Mouse (Mus musculus) heart, postnatal 36 days (tissue): Measurements from ENCODE around the gene Hs1bp3. TPM values are rescaled to one million over a fixed set of nuclear protein-coding genes. Genes with fewer than 3 reads are reported as not detected.

Experiments used
- DNase-seq, 2 experiments: peaks; one replicate each; pipeline ENCODE4 v3.0.0; 2021 to 2022
- intact Hi-C: fragments of 180-260 bp; cut with DNase I; formaldehyde crosslinking; loops from one replicate; pipeline ENCODE4 v1.15.1; 2025
- total RNA-seq, 2 experiments: library from RNA; stranded (reverse); gene quantifications; 2 replicates each; pipeline ENCODE4 v1.2.3; 2021

Gene Hs1bp3
- total RNA-seq, 2 experiments from 2014 or later: 15.9 to 18.0 TPM

DNA sequence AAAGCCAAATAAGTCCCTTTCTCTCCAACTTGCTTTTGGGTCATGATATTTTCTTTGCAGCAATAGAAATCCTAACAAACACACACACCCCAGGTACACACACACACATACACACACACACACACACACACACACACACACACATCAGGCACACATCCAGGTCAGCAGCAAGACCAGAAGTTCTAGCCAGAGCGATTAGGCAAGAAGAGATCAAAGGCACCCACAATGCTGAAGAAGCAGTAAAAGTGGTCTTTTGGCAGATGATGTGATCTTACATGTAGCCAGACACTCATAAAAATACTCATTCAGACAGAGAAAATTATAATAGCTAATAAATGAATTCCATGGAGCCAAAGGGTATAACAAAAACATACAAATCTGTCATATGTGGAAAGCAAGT lies 41.0 kb downstream of the Hs1bp3 start:
- intact Hi-C loops: no loop called here
- DNase-seq: no peak

DNA sequence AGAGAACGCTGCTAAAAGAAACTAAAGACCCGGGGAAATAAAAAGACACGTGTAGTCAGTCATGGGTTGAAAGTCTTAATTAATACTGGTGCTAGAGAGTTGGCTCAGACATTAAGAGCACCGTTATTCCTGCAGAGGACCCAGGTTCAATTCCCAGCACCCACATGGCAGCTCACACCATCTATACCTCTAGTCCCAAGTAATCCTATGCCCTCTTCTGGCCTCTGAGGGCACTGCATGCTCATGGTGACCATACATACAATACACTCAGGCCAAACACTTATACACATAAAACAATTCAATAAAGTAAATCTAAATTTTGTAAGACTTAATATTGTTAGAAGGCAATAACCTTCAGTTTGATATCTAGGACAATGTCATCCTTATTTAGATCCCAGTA lies 41.8 kb downstream of the Hs1bp3 start:
- intact Hi-C loops: no loop called here
- no peak for DNase-seq

DNA sequence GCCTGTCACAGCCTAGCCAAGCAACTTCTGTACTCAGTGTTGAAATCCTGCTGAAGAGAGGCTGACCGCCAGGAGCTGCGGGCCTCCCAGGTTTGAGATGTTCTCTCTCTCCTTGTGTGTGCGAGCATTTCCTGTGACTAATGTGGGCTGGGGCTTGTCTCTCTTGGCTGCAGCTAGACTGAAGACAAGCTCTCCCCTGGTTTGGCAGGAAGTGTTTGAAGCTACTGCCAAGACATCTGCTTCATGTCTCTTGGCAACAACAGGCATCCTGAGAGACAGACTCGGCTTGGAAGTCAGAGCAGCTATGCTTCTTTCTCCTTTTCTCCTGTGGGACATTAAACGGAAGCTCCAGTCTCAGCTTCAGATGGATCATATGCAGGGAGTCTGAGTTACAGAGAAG lies 44.2 kb downstream of the Hs1bp3 start:
- intact Hi-C loops: loop anchor here (1.0 to 2.0 kb wide), 3 partner anchors 31 to 142 kb away; no protein-coding TSS in a partner anchor
- peak; percentile 78 to 82 for DNase-seq

DNA sequence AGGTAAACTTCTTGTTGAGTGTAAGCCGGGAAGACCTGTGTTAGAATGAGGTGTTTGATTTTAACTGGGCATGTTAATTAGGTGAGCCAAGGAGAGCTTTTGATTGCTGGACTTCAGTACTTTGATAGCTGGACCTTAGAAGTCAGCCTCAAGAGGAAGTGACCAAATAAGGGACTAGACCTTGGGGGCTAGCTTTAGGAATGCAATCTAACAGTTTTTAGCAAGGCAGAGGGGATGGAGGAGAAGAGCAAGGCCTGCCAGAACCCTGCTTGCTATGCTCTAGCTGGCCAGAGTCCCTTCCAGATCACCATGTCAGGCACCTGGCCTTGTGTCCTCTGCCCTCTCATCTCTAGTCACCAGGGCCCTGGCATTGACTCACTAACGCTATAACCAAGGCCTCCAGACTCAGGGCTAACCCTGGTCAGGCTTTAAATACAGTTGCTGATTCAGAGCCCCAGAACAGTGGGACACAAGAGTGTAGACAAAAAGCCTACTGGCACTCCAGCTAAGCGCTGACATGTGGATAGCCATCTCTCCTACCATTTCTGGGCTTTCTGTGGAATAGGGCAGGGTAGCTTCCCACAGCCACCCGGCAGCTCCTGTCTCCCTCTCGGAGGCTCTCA lies 45.2 kb downstream of the Hs1bp3 start:
- DNase-seq: no peak
- intact Hi-C loops: no loop called here

DNA sequence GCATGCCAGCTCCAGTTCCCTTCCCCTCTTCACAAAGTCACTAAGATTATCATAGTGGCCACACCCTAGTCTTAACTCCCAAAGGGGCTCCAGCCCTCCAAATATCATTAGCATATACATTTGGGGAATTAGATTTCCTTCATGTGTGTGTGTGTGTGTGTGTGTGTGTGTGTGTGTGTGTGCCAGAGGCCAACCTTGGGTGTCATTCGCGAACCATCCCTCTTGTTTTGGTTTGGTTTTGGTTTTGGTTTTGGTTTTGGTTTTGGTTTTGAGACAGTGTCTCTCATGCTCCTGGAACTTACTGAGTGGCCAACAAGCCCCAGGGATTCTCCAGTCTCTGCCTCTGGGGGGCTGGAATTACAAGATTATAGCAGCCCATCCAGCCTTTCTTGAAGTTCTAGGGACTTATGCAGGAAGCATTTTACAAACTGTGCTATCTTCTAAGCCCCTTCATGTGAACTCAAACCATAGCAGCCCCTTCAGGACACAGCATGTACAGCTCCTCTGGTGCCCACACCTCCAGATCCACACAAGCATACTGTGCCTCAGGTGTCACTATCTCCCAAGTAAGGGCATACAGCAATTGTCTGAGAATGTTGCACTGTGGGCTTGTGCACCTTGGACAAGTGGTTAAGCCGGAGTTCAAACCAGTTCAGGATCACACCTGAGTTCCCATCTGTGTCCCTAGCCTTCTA lies 46.3 kb downstream of the Hs1bp3 start:
- DNase-seq: no peak
- intact Hi-C loops: no loop called here

DNA sequence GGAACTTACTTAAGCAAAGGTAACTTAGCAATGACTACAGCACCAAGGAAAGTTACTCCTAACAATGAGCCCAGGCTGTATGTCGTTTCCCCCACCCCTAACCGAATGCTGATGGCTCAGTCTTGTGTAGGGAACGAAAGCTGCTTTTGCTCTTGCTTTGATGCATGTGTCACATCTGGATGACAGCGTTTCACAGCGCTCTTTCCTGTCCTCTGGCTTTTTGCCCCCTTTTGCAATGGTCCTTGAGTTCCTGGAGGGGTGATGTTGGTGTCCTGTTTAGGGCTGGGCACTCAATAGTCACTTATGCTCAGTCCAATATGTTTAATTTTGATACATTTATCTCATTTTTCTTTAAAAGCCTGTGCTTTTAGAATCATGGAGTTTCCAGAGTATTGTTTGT lies 48.6 kb downstream of the Hs1bp3 start:
- intact Hi-C loops: no loop called here
- DNase-seq: no peak

DNA sequence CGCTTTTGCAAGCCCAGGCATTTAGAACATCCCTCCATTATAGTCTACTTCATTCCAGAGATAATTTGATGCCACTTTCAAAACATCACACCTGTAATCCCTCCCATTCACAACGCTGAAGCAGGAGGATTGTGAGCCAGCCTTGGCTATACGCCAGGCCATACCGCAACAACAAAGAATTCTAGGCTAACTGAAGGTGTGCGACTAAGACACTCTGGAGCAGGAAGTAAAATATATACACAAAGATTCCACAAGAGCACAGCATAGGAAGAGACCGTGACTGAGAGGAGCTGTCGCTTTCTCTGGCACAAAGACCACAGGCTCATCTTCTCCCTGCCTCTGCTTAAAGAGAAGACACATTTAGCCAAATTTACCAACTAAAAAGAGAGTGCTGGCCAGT lies 49.2 kb downstream of the Hs1bp3 start:
- intact Hi-C loops: no loop called here
- DNase-seq: no peak

DNA sequence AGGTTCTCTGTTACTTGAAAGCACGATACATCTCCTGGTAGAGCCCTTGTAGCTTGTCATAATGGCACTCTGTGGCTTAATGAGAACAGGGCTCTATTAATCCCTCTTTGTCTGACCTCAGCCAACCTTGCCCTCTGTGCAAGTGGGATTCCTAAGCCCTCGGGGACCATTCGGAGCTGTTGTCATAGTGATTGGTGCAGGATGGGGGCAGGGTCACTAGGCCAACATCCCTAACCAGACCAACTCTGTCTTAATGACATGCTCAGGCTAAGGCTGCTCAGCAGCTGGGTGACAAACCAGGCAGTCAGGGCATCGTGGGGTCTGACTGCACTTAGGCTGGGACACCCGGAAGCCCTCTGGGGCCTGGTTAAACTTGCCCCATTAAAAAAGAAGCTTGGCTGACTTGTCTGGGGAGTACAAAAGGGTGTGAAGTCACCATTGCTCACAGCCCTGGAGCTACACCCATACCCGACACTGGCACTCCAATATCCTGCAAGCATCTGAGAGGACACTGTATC lies 51.1 kb downstream of the Hs1bp3 start:
- DNase-seq: no peak
- intact Hi-C loops: no loop called here

DNA sequence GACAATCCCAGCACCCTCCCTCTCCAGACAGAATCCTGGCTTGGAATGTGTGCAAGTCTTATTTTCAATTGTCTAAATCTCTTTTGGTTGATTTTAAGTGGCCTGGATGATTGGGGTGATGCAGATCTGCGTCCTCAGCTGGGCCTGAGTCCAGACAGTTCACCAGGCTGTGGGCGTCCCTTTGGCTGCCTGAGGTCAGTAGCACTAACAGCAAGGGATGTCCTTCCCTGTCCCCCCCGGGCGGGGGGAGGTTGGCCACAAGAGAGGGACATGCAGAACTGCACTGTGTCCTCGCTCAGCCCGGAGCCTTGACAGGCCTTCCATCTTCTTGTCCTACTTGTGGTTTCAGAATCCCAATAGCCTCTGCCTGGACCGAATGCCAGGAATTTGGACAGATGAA lies 52.1 kb downstream of the Hs1bp3 start:
- DNase-seq: no peak
- intact Hi-C loops: no loop called here

DNA sequence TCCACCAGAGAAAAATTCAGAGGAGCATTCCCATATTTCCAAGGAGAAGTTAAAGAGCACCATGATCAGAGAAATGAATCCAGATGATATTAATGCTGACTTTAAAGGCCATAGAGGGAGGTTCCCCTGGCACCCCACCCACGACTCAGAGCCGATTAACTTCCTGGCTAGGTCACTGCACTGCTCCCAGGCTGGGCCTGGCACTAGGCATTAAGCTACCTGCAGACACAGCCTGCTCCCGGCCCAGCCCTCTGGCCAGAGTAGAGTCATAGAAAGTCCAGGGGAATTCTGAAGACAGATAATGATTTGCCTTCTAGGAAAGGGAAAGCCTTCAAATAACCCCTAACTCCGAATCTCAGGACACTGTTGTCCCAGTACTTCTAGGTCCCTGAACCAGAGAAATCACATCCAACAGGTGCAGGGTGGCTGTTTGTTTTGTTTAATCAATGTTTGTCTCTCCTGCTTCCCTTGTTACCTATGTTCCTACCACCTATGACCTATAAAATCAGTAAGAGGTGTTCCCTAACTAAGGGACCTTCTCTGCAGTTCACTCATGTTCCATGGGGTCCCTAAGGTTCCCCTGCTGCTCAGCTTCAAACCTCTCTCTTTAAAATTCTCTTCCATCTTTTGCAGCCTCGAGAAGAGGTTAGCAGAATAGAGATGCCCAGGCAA lies 52.8 kb downstream of the Hs1bp3 start:
- intact Hi-C loops: no loop called here
- no peak for DNase-seq

DNA sequence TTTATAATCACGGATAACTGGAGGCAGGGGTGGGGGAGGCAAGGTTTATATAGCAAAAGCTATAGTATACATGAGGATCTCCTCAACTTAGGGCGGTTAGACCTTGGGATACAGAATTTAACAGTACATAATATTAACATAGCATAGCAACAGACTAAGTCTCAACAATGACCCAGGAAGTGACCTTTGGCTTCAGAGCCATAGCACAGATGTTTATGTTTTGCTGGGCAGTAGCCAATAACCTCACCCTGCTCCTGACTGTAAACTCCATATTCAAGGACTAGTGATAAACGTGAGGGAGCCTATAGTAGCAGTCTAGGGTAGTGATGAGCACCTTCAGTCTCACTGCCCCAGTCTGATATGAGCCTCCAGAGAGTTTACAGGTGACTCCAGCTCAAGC lies 53.5 kb downstream of the Hs1bp3 start:
- intact Hi-C loops: no loop called here
- no peak for DNase-seq

DNA sequence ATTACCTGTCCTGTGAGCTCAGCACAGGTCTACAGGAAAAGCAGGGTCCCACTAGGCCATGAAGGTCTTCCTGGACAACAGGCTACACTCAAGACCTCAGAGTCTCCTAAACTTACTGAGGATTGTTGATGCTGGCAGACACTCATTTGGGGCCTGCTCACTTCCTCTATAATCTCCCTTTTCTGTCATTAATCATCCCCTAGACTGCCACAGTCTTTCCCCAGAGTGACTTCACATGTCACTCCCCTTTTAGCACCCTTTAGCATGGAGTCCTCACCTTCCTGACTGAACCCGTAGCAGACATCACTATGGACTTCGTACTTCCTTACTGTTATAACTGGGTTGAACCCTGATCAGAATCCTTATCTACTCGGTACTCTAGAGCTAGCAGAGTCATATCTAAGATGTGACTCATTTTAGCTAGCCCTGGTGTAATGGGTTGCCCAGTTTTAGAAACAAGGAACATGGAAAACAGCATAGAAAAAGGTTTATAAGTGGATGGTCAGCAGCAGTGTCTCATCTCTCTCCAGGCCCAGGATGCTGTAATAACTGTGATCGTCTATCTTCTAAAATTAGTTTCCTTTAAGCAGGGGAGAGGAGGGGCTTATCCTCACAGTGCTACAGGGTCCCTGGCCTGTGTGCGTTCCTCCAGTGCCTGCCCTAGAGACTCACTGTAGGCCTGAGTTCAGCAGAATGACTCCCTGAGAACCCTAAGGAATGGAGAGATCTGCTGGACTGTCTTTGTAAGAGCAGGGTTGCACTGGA lies 58.7 kb downstream of the Hs1bp3 start:
- intact Hi-C loops: no loop called here
- no peak for DNase-seq

DNA sequence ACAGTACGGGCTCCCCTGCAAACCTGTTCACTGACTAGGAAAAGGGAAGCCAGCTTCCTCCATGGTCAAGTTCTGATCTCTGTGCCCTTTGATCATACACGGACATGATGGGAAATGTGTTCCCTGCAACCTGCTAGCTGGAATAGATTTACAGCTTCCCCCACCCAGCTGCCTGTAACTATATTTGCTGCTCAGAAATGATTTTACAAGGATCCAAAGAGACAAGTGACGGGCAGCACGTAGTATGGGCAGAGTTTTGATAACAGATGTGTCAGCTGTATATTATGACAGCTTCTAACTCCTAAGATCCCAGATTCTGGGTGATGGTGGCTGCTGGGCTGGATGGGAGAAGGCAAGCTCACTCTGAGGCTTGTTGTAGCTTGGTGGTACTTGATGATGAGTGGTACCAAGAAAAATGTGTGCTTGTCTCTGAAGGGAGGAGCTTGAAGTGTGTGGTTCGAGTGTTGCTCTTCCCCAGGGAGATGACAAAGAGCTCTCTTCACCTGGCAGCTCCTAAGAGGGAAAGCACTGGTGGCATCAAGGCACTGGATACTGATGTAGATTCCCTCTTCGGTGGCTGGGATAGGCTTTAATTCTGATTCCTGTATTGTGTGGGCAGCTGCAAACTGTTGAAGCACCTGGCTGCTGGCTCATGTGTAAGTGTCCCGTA lies 59.4 kb downstream of the Hs1bp3 start:
- DNase-seq: no peak
- intact Hi-C loops: no loop called here

DNA sequence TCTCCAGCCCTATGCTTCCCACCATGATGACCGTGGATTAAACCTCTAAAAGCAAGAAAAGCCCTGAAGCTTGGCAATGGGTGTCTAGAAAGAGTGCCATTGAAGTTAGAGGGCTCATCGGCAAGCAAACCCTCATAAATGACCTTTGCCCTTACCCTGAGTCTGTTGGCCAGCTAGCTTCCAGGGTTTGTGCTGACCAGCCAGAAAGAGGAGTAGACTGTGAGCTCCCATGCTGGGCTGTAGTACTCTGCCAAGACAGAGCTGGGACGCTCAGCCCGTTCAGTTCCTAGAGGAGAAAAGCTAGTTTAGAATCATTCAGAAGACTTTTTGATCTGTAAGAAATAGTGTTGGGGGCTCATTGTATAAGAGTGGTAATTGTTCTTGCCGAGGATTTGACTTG lies 60.5 kb downstream of the Hs1bp3 start:
- DNase-seq: no peak
- intact Hi-C loops: no loop called here

DNA sequence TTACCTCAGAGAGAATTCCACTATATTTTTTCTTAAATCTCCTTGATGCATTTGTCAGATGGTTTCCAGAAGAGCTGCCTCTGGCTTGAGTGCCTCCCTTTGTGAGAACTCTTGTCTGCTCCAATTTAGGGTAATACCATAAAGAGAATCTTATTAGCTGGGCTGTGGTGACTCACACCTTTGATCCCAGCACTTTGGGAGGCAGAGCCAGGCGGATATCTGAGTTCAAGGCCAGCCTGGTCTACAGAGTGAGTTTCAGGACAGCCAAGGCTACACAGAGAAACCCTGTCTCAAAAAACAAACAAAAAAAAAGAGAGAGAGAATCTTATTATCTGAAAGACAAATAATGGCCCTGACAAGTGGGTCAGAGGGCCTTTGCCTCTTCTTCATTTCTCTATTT lies 63.9 kb downstream of the Hs1bp3 start:
- no peak for DNase-seq
- intact Hi-C loops: no loop called here

DNA sequence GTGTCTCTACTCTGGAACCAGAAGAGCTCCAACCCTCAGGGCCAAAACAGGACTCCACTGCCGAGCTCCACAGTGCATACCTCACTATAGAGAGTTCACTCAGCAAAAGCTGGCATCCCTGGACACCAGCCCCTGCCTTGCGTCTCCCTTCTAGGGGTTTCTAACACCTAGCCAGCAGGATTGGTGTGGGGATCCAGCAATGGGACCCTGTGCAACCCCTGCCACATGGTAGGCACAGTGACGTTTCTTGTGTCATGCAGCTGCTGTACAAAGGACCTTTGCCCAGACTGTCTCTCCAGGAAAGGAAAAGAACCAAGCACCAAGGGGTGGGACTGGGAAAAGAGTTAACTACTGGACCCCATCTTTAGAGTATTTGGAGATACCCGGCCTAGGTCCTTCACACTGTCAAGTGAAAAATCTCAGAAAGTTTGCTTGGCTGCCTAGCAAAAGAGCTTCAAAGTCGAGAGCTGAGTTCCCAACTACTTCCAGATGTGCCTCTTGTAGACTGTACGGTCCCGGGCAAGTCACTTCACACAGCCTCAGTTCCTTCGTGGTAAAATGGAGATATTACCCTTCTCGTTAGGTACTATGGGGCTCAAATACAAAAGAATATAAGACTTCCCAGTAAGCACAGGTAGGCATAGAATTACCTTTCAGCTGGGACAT lies 64.9 kb downstream of the Hs1bp3 start:
- no peak for DNase-seq
- intact Hi-C loops: loop anchor here (2.0 kb wide), 1 partner anchor 49 kb away; no protein-coding TSS in a partner anchor

DNA sequence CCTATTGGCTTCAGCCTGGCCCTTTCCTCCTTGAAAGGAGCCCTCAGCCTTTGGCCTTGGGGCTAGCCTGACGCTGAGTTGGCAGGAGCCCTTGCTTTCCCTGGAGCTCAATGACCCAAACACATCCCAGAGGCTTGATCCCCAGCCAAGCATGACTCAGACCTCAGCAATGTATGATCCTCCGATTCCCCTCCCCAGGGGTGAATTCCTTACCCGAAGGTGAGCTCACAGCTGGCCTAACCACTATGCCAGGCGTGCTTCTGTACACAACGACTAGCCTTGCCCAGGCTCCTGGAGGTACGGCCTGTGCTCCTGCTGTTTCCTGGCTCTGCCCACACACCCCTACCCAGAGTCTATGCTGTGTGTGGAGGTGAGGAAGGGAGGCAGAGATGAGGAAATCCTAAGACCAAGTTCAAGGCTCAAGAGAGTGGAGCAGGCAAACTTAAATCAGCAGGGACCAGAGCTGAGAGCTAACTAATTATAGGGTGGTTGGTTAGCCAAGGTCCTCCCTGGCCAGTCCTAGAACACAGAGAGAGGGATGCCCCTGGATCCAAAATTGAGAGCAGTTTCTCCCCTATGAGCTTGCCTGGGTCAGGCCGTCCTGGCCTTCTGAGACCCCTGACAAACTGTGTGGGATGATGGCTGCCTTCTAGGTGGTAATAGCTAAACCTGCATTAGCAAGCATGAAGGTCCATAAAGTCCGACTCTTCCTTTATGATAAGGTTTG lies 66.7 kb downstream of the Hs1bp3 start:
- intact Hi-C loops: loop anchor here (2.0 kb wide), 1 partner anchor 51 kb away; no protein-coding TSS in a partner anchor
- peak; percentile 77 to 81 for DNase-seq

DNA sequence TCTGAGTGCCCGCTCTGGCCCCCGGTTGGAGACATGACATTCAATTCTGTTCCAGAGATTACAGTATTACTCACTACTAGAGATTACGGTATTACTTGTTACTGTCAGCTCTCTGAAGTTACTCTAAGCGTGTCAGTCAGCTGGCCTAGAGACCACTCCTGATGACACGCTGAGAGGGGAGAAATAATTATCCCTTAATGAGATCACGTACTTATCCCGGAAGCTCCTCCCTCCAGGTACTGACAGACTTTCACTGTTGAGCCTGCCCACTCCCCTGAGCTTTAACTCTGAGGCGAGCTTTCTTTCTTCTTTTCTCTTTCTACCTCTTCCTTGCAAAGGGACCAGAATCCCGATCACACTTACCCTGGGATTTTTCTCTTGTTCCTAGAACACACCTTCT lies 67.7 kb downstream of the Hs1bp3 start:
- DNase-seq: no peak
- intact Hi-C loops: no loop called here

DNA sequence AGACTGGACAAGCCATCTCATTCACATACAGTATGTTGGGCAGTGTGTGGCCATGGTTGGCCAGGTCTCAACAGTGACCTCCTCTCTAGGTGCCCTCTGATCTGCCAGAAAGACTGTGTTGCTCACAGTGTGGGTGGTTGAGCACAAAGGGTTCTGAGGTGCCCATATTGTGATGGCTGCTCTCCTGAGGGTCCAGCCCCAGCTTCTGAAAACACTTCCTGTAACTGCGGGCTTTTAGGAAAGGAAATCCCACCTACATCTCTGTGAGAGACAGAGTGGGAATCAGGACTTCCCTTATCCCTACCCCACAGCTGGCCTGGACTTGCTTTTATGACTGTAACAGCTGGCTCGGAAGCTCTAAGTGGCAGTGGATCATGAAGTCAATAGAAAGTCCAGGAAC lies 68.7 kb downstream of the Hs1bp3 start:
- intact Hi-C loops: no loop called here
- no peak for DNase-seq
